ENCODE assay signal across 15 mouse cellular contexts in the genomic region with DNA sequence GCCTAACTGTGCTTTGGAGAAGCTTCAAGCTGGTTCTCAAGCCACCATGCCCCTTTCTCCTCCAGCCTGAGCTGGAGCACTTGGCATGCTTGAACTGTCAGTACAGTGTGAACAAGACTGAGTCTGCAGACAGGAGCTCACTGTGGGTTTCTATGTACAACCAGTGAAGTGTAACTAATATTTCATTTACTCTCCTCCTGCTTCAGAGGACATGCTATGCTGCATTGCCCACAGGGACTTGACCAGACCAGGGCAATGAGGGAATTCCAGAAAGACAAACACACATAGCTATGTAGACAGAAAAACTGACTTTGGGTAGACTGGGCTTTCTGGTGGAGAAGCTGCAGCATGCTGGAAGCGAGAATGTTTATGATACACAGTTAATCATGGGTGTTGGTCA.
DNase-seq lines count a peak whose midpoint lies in the region; TF ChIP-seq lines count a peak whose summit lies in the region.
"Had no signal": no experiment of that assay in that cellular context is flagged by ENCODE, and none has a peak within 500 bp of the region (broad histone marks: within the 10 kb centered on the region; RNA-seq: fewer than 3 reads in every experiment).

No protein-coding gene starts in this region.

- no peak for TF ChIP-seq POLR2A in brain, embryonic 14.5 days (IDR thresholded peaks at IDR 0.05; ENCODE audit: borderline replicate concordance, extremely low read depth, insufficient read depth, insufficient read length, poor library complexity, severe bottlenecking)

- intact Hi-C loops in heart, postnatal 36 days (cut with DNase I), result no loop called here
- intact Hi-C loops in left cerebral cortex, postnatal 4 days (cut with DNase I), result no loop called here

- no peak for TF ChIP-seq CTCF in brain, embryonic 14.5 days (IDR thresholded peaks at IDR 0.05; ENCODE audit: borderline replicate concordance, extremely low read depth, insufficient read depth, insufficient read length)

- peak; percentile 11 for DNase-seq in heart, adult 11 months
- DNase-seq in heart, postnatal 36 days, result no peak
- peak; percentile 2 for DNase-seq in left cerebral cortex, postnatal 4 days
- no peak for DNase-seq in left cerebral cortex, adult 11 months (ENCODE audit: low spot score)
- DNase-seq in brain, embryonic 14.5 days (ENCODE audit: low read depth), result peak; percentile 44
- peak; percentile 54 for DNase-seq in retina, embryonic 14.5 days (ENCODE audit: low spot score)
- DNase-seq in right cerebral cortex, postnatal 4 days, result no peak
- DNase-seq in left cerebral cortex, adult 9 months (ENCODE audit: low spot score in 2 of 2), result no peak
- DNase-seq: adrenal gland, postnatal 10 days; cerebellum, adult 11-12 months; cerebellum, adult 9-10 months; cerebellum, postnatal 25 days; gastrocnemius, postnatal 36 days; heart, adult 18-20 months; heart, postnatal 10 days had no signal

Comparison
In these comparisons a context has a peak if more than half of its experiments do, and no peak if none do; other contexts are left out.
1. DNase-seq: peak in heart, adult 11 months (single experiment), left cerebral cortex, postnatal 4 days (single experiment), brain, embryonic 14.5 days (single experiment) and retina, embryonic 14.5 days (single experiment); none in heart, postnatal 36 days (0 of 2), left cerebral cortex, adult 11 months (single experiment), right cerebral cortex, postnatal 4 days (single experiment) and left cerebral cortex, adult 9 months (0 of 2).